Mouse (Mus musculus): ENCODE measurements around the gene Tbx3.

DNA sequence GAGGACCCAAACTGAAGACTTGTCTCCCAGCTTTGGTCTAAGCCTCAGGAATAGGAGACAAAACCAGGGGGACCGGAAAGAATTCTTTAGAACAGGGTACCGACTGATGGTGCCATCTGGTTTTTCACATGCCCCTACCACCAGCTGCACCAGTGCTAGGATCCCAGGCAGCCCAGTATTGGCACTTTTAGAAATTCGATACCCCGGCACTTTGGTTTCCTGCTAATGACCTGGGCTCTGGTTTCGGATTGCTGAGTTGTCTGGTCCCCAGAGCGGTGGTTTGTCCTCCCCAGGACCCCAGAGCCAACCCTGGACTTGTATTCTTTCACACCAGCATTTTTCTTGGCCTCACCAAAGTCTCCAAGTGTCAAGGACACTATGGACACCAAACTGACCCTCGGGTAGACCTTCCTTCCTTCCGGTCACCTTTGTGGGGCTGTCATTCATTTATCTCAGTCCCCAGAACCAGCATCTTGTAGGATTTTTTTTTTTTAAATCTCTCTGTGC is 18.5 kb downstream of the Tbx3 start:
- no peak for TF ChIP-seq CTCF (IDR thresholded peaks at IDR 0.05; ENCODE audit: low read depth, low read length)
- no peak for TF ChIP-seq POLR2A (IDR thresholded peaks at IDR 0.05; ENCODE audit: extremely low read depth, insufficient read depth, low read length)

Data from liver, adult 2 months (tissue).